Mouse (Mus musculus) adrenal gland (tissue): Measurements from ENCODE around the gene D10Jhu81e.

Source experiments
- intact Hi-C: fragments of 180-260 bp; cut with DNase I; formaldehyde crosslinking; loops from one replicate; pipeline ENCODE4 v1.15.1; 2025

Gene D10Jhu81e

GRCm38 (mm10) chr10:78164786-78165185, 4.8 kb downstream of the D10Jhu81e start:
- intact Hi-C loops: loop anchor here (5.0 kb wide), 1 partner anchor 137 kb away; no protein-coding TSS in a partner anchor

GRCm38 (mm10) chr10:78163923-78164322, 5.7 kb downstream of the D10Jhu81e start:
- intact Hi-C loops: loop anchor here (5.0 kb wide), 1 partner anchor 137 kb away; no protein-coding TSS in a partner anchor

GRCm38 (mm10) chr10:78163241-78163640, 6.3 kb downstream of the D10Jhu81e start:
- intact Hi-C loops: loop anchor here (5.0 kb wide), 1 partner anchor 136 kb away; no protein-coding TSS in a partner anchor

- intact Hi-C loops: loop anchor here (5.0 kb wide), 1 partner anchor 135 kb away; no protein-coding TSS in a partner anchor
Measured at GRCm38 (mm10) chr10:78162646-78163045, 6.9 kb downstream of the D10Jhu81e start.

- intact Hi-C loops: loop anchor here (5.0 kb wide), 1 partner anchor 134 kb away; no protein-coding TSS in a partner anchor
Measured at GRCm38 (mm10) chr10:78161096-78161495, 8.5 kb downstream of the D10Jhu81e start.

GRCm38 (mm10) chr10:78160369-78161095, 9.1 kb downstream of the D10Jhu81e start:
- intact Hi-C loops: loop anchor here (5.0 kb wide), 1 partner anchor 133 kb away; no protein-coding TSS in a partner anchor

- intact Hi-C loops: loop anchor here (2.0 to 5.0 kb wide), 2 partner anchors 91 to 133 kb away; partner anchors contain the start of gene Icosl
Measured at GRCm38 (mm10) chr10:78159906-78160305, 9.7 kb downstream of the D10Jhu81e start.

- intact Hi-C loops: loop anchor here (2.0 kb wide), 1 partner anchor 91 kb away; the partner anchor contains the start of gene Icosl
Measured at GRCm38 (mm10) chr10:78159252-78159878, 10.2 kb downstream of the D10Jhu81e start.

- intact Hi-C loops: loop anchor here (2.0 kb wide), 1 partner anchor 89 kb away; the partner anchor contains the start of gene Icosl
Measured at GRCm38 (mm10) chr10:78158041-78158440, 11.5 kb downstream of the D10Jhu81e start.

GRCm38 (mm10) chr10:78156926-78157325, 12.7 kb downstream of the D10Jhu81e start:
- intact Hi-C loops: no loop called here

GRCm38 (mm10) chr10:78148834-78149766, 20.5 kb downstream of the D10Jhu81e start:
- intact Hi-C loops: no loop called here

- intact Hi-C loops: no loop called here
Measured at GRCm38 (mm10) chr10:78147908-78148441, 21.6 kb downstream of the D10Jhu81e start.

GRCm38 (mm10) chr10:78143727-78144505, 25.7 kb downstream of the D10Jhu81e start:
- intact Hi-C loops: no loop called here

GRCm38 (mm10) chr10:78140843-78141242, 28.7 kb downstream of the D10Jhu81e start:
- intact Hi-C loops: no loop called here

GRCm38 (mm10) chr10:78140251-78140600, 29.4 kb downstream of the D10Jhu81e start:
- intact Hi-C loops: no loop called here

- intact Hi-C loops: no loop called here
Measured at GRCm38 (mm10) chr10:78139572-78140250, 29.9 kb downstream of the D10Jhu81e start.

GRCm38 (mm10) chr10:78138812-78139523, 30.6 kb downstream of the D10Jhu81e start:
- intact Hi-C loops: no loop called here

- intact Hi-C loops: no loop called here
Measured at GRCm38 (mm10) chr10:78137191-78137590, 32.4 kb downstream of the D10Jhu81e start.

- intact Hi-C loops: no loop called here
Measured at GRCm38 (mm10) chr10:78135947-78136346, 33.6 kb downstream of the D10Jhu81e start.
